Mouse (Mus musculus): ENCODE measurements around the gene Plcb3. TPM values are rescaled to one million over a fixed set of nuclear protein-coding genes. Genes with fewer than 3 reads are reported as not detected.
"Not testable (repeated sequence)": the region's sequence is repeated elsewhere in the genome, so short reads cannot be mapped to it uniquely, and the experiment has no call there.

The Plcb3 gene
- polyA plus RNA-seq, 1 experiment from 2014 or later = 14.8 TPM

DNA sequence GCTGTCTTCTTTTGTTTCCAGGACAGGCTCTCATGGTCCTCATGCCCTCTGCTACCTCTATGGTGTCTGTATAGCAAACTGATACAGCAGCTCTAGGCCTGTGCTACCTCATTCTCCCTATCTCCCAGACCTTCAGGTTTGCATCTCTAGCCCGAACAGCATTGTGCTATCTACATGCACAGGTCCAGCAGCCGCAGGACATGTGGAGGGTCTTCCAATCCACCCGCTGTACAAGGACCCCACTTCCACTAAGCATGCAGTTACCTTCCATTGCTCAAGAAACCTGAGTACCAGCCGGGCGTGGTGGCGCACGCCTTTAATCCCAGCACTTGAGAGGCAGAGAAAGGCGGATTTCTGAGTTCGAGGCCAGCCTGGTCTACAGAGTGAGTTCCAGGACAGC lies 61.7 kb downstream of the Plcb3 start:
- 93% methylated on average over 9 of the region's 9 CpGs for WGBS
- DNase-seq (ENCODE audit: low spot score) = no peak

DNA sequence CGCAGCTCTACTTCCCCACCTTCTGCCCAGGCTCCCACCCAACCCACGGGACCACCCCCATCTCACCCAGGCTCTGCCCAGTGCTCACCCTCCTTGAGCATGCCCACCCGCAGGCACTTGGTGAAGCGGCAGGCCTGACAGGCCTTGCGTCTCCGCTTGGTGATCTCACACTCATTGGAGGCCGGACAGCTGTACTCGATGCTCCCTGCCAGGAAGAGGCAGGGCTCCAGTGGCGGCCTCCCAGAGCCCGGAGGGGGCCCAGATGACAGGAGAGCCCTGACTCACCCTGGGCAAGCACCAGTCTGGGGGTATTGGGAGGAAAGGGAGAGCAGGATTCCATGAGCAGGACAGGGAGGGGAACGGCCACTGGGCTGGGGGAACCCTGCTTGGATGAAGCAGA lies 62.3 kb downstream of the Plcb3 start:
- ATAC-seq (ENCODE audit: low FRiP score) (no peak), DNase-seq (ENCODE audit: low spot score) (no peak)
- Histone ChIP-seq H3K4me1 (replicated peaks; ENCODE audit: control insufficient read depth, insufficient read depth, low read length) (peaks cover 2% of the 10 kb centered on the region), H3K27me3 (ENCODE audit: control insufficient read depth, insufficient read depth, low read length) (no peaks in the 10 kb centered on the region), H3K4me2 (replicated peaks; ENCODE audit: low read depth, low read length) (no peak overlapping the region), H3K9ac (ENCODE audit: low read depth, low read length) (no peak overlapping the region), H3K4me3 (ENCODE audit: low read depth, low read length) (no peak overlapping the region), H3K36me3 (ENCODE audit: control insufficient read depth, insufficient read depth, low read length) (peaks cover 8% of the 10 kb centered on the region; the same call in 1 of the 2 replicates), H3K27ac (ENCODE audit: low read depth, low read length) (no peak overlapping the region), H3K9me3 (ENCODE audit: control insufficient read depth, low read length) (no peaks in the 10 kb centered on the region)
- 80% methylated on average over 11 of the region's 11 CpGs for WGBS

More for the DNA sequence above, 61.7 kb downstream of the Plcb3 start:
- no peak overlapping the region for H3K4me2 ChIP-seq (replicated peaks; ENCODE audit: low read depth, low read length)
- no peak overlapping the region for H3K4me3 ChIP-seq (ENCODE audit: low read depth, low read length)
- no peak overlapping the region for H3K9ac ChIP-seq (ENCODE audit: low read depth, low read length)
- H3K9me3 ChIP-seq (ENCODE audit: control insufficient read depth, low read length) = no peaks in the 10 kb centered on the region
- peaks cover 2% of the 10 kb centered on the region; the same call in 1 of the 2 replicates for H3K4me1 ChIP-seq (replicated peaks; ENCODE audit: control insufficient read depth, insufficient read depth, low read length)
- no peaks in the 10 kb centered on the region for H3K27me3 ChIP-seq (ENCODE audit: control insufficient read depth, insufficient read depth, low read length)
- peaks cover 8% of the 10 kb centered on the region; the same call in 1 of the 2 replicates for H3K36me3 ChIP-seq (ENCODE audit: control insufficient read depth, insufficient read depth, low read length)
- H3K27ac ChIP-seq (ENCODE audit: low read depth, low read length) = no peak overlapping the region
- no peak for ATAC-seq (ENCODE audit: low FRiP score)

DNA sequence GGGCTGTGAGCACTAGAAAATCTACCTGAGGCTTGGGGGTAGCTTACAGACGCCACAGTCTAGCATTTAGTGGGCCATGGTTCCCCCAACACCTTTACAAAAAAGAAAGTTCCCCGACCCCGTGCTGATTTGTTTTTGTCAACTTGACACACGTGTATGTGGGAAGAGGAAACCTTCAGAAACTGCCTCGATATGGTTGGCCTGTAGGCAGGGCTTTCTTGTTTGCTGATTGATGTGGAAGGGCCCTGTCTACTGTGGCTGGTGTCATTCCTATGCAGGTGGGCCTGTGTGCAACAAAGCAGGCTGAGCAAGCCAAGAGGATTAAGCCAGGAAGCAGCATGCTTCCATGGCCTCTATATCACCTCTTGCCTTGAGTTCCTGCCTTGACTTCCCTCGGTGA lies 63.2 kb downstream of the Plcb3 start:
- Histone ChIP-seq H3K27me3 (ENCODE audit: control insufficient read depth, insufficient read depth, low read length) (no peaks in the 10 kb centered on the region), H3K9ac (ENCODE audit: low read depth, low read length) (no peak overlapping the region), H3K9me3 (ENCODE audit: control insufficient read depth, low read length) (no peaks in the 10 kb centered on the region), H3K4me3 (ENCODE audit: low read depth, low read length) (no peak overlapping the region), H3K36me3 (ENCODE audit: control insufficient read depth, insufficient read depth, low read length) (peaks cover 8% of the 10 kb centered on the region; the same call in 1 of the 2 replicates), H3K4me1 (replicated peaks; ENCODE audit: control insufficient read depth, insufficient read depth, low read length) (peaks cover 9% of the 10 kb centered on the region), H3K4me2 (replicated peaks; ENCODE audit: low read depth, low read length) (no peak overlapping the region), H3K27ac (ENCODE audit: low read depth, low read length) (no peak overlapping the region)
- DNase-seq (ENCODE audit: low spot score) = no peak
- no peak for ATAC-seq (ENCODE audit: low FRiP score)
- 89% methylated on average over 6 of the region's 6 CpGs for WGBS

DNA sequence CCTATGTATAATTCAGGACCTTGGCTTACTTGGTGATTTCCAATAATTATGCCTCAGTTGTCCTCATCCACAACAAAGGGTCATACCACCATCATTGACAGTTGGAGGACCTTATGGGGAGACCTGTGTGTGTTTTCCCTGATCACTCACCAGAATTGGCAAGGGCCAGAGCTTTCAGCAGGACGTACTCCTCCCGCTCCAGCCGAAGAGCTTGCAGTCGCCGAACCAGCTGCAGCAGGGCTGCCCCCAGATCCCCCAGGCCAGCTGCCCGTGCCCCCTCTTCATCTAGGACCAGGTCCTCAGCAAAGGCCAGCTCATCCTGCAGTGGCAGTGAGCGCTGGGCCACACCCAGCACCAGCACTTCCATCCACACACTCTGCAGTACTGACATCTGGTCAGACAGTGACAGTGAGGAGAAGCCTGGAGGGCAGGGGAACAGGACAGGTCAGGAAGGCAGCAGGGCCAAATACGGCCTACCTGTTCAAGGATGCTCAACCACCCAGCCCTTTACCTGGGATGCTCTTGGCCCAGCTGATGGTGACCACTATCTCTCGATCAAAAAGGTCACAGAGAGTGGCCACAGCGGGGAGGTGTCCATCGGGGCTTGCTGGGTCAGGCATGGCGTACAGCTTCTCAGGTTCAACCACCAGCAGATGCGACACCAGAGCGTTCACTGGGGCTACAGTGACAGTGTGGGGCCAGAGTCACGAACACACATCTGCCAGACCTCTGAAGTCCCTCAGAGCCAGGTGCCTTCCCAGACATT lies 63.9 kb downstream of the Plcb3 start:
- no peak overlapping the region for H3K4me3 ChIP-seq (ENCODE audit: low read depth, low read length)

DNA sequence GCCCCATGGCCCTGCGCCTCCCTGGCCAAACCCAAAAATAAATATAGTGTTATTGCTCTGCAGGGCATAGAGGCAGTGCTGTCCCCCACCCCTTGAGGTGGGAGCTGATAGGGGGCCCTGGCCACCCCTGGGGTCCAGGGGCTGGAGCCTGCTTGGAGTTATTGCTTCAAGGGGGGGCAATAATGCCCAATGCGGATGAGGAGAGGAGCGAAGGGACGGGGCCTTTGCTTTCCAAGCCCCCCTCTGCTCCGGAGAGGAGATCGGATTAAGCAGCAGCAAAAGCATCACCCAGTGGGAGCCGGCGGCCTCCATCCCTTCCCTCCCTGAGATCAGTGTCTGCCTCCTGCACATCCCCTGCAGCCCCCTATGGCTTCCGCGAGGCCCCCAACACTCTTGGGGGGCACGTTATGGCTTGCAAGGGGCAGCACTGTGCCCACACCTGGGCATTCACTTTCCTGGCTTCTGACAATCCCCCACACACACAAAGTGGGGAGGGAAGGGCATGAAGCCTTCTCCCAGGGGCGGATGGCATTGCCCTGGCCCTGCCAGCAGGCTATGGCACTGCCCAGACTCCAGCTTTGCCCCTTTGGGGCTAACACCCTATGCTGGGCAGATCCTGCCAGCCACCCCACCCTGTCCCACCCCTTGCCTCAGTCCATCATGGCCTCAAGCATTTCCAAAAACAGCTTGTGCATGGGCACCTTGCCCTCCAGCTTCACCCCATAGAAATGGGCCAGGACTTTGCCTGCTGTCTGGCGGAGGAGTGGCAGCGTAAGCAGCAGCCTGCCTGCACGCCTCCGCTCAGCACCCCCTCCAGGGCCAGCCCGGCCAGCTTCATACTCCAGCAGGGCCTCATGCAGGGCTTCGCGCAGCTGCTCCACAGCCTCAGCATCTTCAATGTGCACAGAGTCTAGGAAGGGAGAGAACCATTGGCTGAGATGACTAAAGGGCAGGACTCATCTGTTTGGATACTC lies 64.9 kb downstream of the Plcb3 start:
- H3K4me3 ChIP-seq (ENCODE audit: low read depth, low read length) = peak overlapping the region; percentile 20; the same call in 1 of the 2 replicates
- DNase-seq (ENCODE audit: low spot score) = no peak

More for the DNA sequence above, 63.9 kb downstream of the Plcb3 start:
- H3K4me2 ChIP-seq (replicated peaks; ENCODE audit: low read depth, low read length) = no peak overlapping the region
- H3K27ac ChIP-seq (ENCODE audit: low read depth, low read length) = no peak overlapping the region
- WGBS = 92% methylated on average over 15 of the region's 15 CpGs
- ATAC-seq (ENCODE audit: low FRiP score) (no peak), DNase-seq (ENCODE audit: low spot score) (no peak)
- H3K36me3 ChIP-seq (ENCODE audit: control insufficient read depth, insufficient read depth, low read length) = peaks cover 8% of the 10 kb centered on the region; the same call in 1 of the 2 replicates
- H3K9me3 ChIP-seq (ENCODE audit: control insufficient read depth, low read length) = no peaks in the 10 kb centered on the region
- no peaks in the 10 kb centered on the region for H3K27me3 ChIP-seq (ENCODE audit: control insufficient read depth, insufficient read depth, low read length)
- H3K9ac ChIP-seq (ENCODE audit: low read depth, low read length) = no peak overlapping the region
- H3K4me1 ChIP-seq (replicated peaks; ENCODE audit: control insufficient read depth, insufficient read depth, low read length) = peaks cover 12% of the 10 kb centered on the region

DNA sequence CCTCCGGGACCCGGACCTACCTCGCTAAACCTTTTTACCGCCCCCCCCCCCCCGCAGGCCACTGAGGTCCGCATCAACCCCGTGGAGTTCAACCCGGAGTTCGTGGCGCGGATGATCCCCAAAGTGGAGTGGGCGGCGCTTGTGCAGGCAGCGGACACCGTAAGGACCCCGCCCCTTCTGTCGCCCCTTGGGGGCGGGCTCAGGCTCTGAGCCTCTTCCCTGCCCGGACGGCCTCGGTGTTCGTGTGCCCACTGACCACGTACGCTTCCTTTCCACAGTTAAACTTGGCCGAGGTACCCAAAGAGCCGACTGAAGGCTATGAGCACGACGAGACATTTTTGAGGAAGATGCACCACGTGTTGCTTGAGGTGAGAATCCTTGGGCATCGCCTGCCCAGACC lies 66.0 kb downstream of the Plcb3 start:
- ATAC-seq (ENCODE audit: low FRiP score) = peak; percentile 26; the same call in 1 of the 2 replicates
- WGBS = under 1% methylated on average over 27 of the region's 30 CpGs
- H3K36me3 ChIP-seq (ENCODE audit: control insufficient read depth, insufficient read depth, low read length) = peaks cover 13% of the 10 kb centered on the region

More for the DNA sequence above, 64.9 kb downstream of the Plcb3 start:
- peaks cover 13% of the 10 kb centered on the region for H3K36me3 ChIP-seq (ENCODE audit: control insufficient read depth, insufficient read depth, low read length)
- no peaks in the 10 kb centered on the region for H3K27me3 ChIP-seq (ENCODE audit: control insufficient read depth, insufficient read depth, low read length)
- H3K9ac ChIP-seq (ENCODE audit: low read depth, low read length) = no peak overlapping the region
- H3K9me3 ChIP-seq (ENCODE audit: control insufficient read depth, low read length) = no peaks in the 10 kb centered on the region
- ATAC-seq (ENCODE audit: low FRiP score) = no peak
- WGBS = 90% methylated on average over 19 of the region's 19 CpGs
- no peak overlapping the region for H3K27ac ChIP-seq (ENCODE audit: low read depth, low read length)
- H3K4me1 ChIP-seq (replicated peaks; ENCODE audit: control insufficient read depth, insufficient read depth, low read length) = peaks cover 12% of the 10 kb centered on the region
- H3K4me2 ChIP-seq (replicated peaks; ENCODE audit: low read depth, low read length) = peak overlapping the region; percentile 17

DNA sequence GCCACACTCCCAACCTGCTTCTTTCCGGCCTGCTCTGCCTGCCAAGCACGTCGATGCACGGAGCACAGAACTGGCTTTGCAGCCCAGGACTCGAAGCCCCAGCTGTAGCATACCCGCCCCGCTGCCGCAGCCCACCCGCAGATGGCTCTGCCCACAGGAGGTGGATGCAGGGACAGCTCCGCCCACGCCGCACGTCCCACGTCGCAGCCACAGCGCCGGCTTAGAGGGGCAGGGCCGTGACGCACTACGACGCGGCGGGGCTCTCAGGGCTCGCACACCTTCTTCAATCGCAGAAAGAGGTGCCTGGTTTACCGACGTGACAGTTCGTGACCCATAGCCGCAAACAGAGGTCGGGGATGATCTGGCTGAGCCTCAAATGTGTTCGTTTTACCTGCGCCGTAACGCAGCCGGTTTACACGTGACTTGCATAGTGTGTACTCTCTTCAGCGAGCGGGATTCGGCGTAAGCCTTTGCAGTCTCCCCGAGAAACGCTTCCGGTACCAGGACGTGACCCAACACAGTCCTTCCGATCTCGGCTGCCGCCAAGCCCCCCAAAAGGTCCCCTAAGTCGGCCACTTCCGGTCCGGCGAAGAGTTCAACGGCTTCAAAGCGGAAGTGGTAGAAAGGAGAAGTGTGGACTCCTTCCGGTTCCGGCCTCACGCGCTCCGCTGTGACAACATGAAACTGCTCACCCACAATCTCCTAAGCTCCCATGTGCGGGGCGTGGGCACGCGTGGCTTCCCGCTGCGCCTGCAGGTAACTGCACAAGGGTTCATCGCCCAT lies 66.6 kb downstream of the Plcb3 start, which contains the start of the genes Trmt112 and Prdx5:
Gene Trmt112 (plus strand): TSS at position 192 of the 783 bp plus-strand sequence.
Gene Prdx5 (minus strand): TSS at position 600 of the 783 bp plus-strand sequence.
- H3K4me2 ChIP-seq (replicated peaks; ENCODE audit: low read depth, low read length) = peak within 1 kb of the TSS; percentile 73
- peak within 1 kb of the TSS; percentile 60 for H3K9ac ChIP-seq (ENCODE audit: low read depth, low read length)
- peaks cover 12% of the 10 kb centered on the region for H3K4me1 ChIP-seq (replicated peaks; ENCODE audit: control insufficient read depth, insufficient read depth, low read length)
- ATAC-seq (ENCODE audit: low FRiP score) = peak; percentile 92
- no peaks in the 10 kb centered on the region for H3K9me3 ChIP-seq (ENCODE audit: control insufficient read depth, low read length)
- H3K27me3 ChIP-seq (ENCODE audit: control insufficient read depth, insufficient read depth, low read length) = no peaks in the 10 kb centered on the region
- H3K4me3 ChIP-seq (ENCODE audit: low read depth, low read length) = peak within 1 kb of the TSS; percentile 61
- H3K27ac ChIP-seq (ENCODE audit: low read depth, low read length) = peak within 1 kb of the TSS; percentile 95
- WGBS = under 1% methylated on average over 65 of the region's 65 CpGs
- H3K36me3 ChIP-seq (ENCODE audit: control insufficient read depth, insufficient read depth, low read length) = peaks cover 13% of the 10 kb centered on the region
- peak; percentile 94 for DNase-seq (ENCODE audit: low spot score)

More for the DNA sequence above, 66.0 kb downstream of the Plcb3 start:
- H3K27me3 ChIP-seq (ENCODE audit: control insufficient read depth, insufficient read depth, low read length); H3K9me3 ChIP-seq (ENCODE audit: control insufficient read depth, low read length): not testable (repeated sequence)
- peak overlapping the region; percentile 73 for H3K4me2 ChIP-seq (replicated peaks; ENCODE audit: low read depth, low read length)
- peak overlapping the region; percentile 61 for H3K4me3 ChIP-seq (ENCODE audit: low read depth, low read length)
- H3K27ac ChIP-seq (ENCODE audit: low read depth, low read length) = peak overlapping the region; percentile 95
- DNase-seq (ENCODE audit: low spot score) = peak; percentile 66
- H3K4me1 ChIP-seq (replicated peaks; ENCODE audit: control insufficient read depth, insufficient read depth, low read length) = peaks cover 12% of the 10 kb centered on the region
- peak overlapping the region; percentile 60 for H3K9ac ChIP-seq (ENCODE audit: low read depth, low read length)

DNA sequence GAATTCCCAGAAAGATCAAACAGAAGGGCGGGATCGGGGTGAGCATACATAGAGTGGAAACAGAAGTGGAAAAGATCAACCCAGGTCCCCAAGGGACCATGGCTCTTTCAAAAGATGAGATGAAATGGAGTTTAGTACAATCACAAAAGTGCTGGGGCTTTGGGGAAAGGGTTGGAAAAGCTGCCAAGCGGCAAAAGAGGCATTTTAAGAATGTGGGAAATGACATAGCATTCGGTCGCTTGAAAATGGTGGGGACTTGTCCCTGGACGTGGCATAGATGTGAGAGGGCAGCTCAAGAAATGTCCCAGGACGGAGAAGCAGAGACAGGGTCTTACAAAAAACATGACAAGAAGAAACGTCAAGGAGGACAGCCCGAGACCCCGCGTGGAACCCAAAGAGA lies 67.2 kb downstream of the Plcb3 start:
- Histone ChIP-seq H3K27me3 (ENCODE audit: control insufficient read depth, insufficient read depth, low read length) (no peaks in the 10 kb centered on the region), H3K36me3 (ENCODE audit: control insufficient read depth, insufficient read depth, low read length) (peaks cover 12% of the 10 kb centered on the region), H3K9ac (ENCODE audit: low read depth, low read length) (peak overlapping the region; percentile 60), H3K27ac (ENCODE audit: low read depth, low read length) (peak overlapping the region; percentile 95), H3K4me1 (replicated peaks; ENCODE audit: control insufficient read depth, insufficient read depth, low read length) (peaks cover 12% of the 10 kb centered on the region), H3K4me2 (replicated peaks; ENCODE audit: low read depth, low read length) (peak overlapping the region; percentile 73), H3K9me3 (ENCODE audit: control insufficient read depth, low read length) (no peaks in the 10 kb centered on the region), H3K4me3 (ENCODE audit: low read depth, low read length) (peak overlapping the region; percentile 61)
- DNase-seq (ENCODE audit: low spot score) = no peak
- no peak for ATAC-seq (ENCODE audit: low FRiP score)
- WGBS = 11% methylated on average over 11 of the region's 11 CpGs
